ENCODE assay signal across 8 mouse cellular contexts in the genomic region with DNA sequence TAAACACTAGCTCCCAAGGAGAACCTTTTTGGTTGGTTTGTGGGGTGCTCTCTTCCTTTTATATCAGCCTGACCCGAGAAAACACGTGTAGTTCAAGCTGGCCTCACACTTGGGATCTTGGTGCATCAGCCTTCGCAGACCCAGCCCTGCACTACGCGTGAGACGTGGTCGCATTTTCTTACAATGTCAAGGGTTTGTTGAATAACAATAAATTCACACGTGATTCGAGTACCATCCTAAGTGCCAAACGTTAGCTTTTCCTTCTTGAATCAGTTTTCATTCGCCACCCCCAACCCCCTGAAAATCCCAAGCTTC. TPM values are rescaled to one million over a fixed set of nuclear protein-coding genes. Genes with fewer than 3 reads are reported as not detected.
DNase-seq lines count a peak whose midpoint lies in the region; ATAC-seq and TF ChIP-seq lines count a peak whose summit lies in the region.

No protein-coding gene starts in this region.

- TF ChIP-seq EP300 in ES-Bruce4 (IDR thresholded peaks at IDR 0.05; ENCODE audit: insufficient read depth, low read depth, low read length) = no peak

- TF ChIP-seq CTCF in ES-Bruce4 (IDR thresholded peaks at IDR 0.05; ENCODE audit: low read depth, low read length) = no peak

- DNase-seq in heart, embryonic 10.5 days (ENCODE audit: low spot score) = peak; percentile 74
- DNase-seq in heart, adult 8-10 months (ENCODE audit: low spot score) = no peak
- no peak for DNase-seq in layer of hippocampus, postnatal 10 days (ENCODE audit: low spot score in 2 of 2)
- DNase-seq in frontal cortex, adult 2 months (ENCODE audit: extremely low spot score in 1 of 2, low spot score in 1 of 2) = no peak

- peaks cover 33% of the 10 kb centered on the region for H3K4me1 ChIP-seq in heart, embryonic 10.5 days
- H3K4me1 ChIP-seq in ES-Bruce4 (ENCODE audit: control insufficient read depth, insufficient read depth, low read length) = no peaks in the 10 kb centered on the region
- H3K4me1 ChIP-seq in forebrain, embryonic 13.5 days = peaks cover 43% of the 10 kb centered on the region
- H3K4me1 ChIP-seq in liver, embryonic 16.5 days (ENCODE audit: control insufficient read depth, low read depth, low read length) = peaks cover 35% of the 10 kb centered on the region

- H3K27ac ChIP-seq in heart, embryonic 10.5 days = peak overlapping the region; percentile 98
- peak overlapping the region; percentile 30 for H3K27ac ChIP-seq in ES-Bruce4 (ENCODE audit: insufficient read depth, low read length)
- peak overlapping the region; percentile 80 for H3K27ac ChIP-seq in forebrain, embryonic 13.5 days
- peak overlapping the region; percentile 87 for H3K27ac ChIP-seq in liver, embryonic 16.5 days (ENCODE audit: low read length)

- H3K27me3 ChIP-seq in heart, embryonic 10.5 days (ENCODE audit: insufficient read depth, poor library complexity, severe bottlenecking) = no peaks in the 10 kb centered on the region
- H3K27me3 ChIP-seq in ES-Bruce4 (ENCODE audit: control insufficient read depth, insufficient read depth, low read length, poor library complexity, severe bottlenecking) = no peaks in the 10 kb centered on the region
- H3K27me3 ChIP-seq in forebrain, embryonic 13.5 days = no peaks in the 10 kb centered on the region
- H3K27me3 ChIP-seq in liver, embryonic 16.5 days (ENCODE audit: control insufficient read depth, insufficient read depth, low read depth, low read length) = no peaks in the 10 kb centered on the region

- peak overlapping the region; percentile 96 for H3K4me2 ChIP-seq in forebrain, embryonic 13.5 days
- H3K4me2 ChIP-seq in liver, embryonic 16.5 days (ENCODE audit: low read depth, low read length) = peak overlapping the region; percentile 99

- peak overlapping the region; percentile 84 for H3K4me3 ChIP-seq in heart, embryonic 10.5 days
- peak overlapping the region; percentile 91 for H3K4me3 ChIP-seq in ES-Bruce4 (ENCODE audit: low read depth, low read length)
- H3K4me3 ChIP-seq in forebrain, embryonic 13.5 days = peak overlapping the region; percentile 86
- H3K4me3 ChIP-seq in liver, embryonic 16.5 days (ENCODE audit: low read depth, low read length) = peak overlapping the region; percentile 90

- H3K36me3 ChIP-seq in heart, embryonic 10.5 days = peaks cover 32% of the 10 kb centered on the region
- peaks cover 32% of the 10 kb centered on the region for H3K36me3 ChIP-seq in ES-Bruce4 (ENCODE audit: control insufficient read depth, insufficient read depth, low read length, poor library complexity, severe bottlenecking)
- H3K36me3 ChIP-seq in forebrain, embryonic 13.5 days (ENCODE audit: poor library complexity, severe bottlenecking) = peaks cover 32% of the 10 kb centered on the region
- H3K36me3 ChIP-seq in liver, embryonic 16.5 days (ENCODE audit: control insufficient read depth, insufficient read depth) = peaks cover 18% of the 10 kb centered on the region

- peak; percentile 0; the same call in 1 of the 2 replicates for ATAC-seq in forebrain, embryonic 13.5 days
- ATAC-seq in liver, embryonic 16.5 days (ENCODE audit: low read depth) = no peak
- ATAC-seq in activated CD4-positive, CD25-positive, alpha-beta regulatory T cell, adult 4 months = no peak

- H3K9ac ChIP-seq in ES-Bruce4 (ENCODE audit: low read depth, poor library complexity, severe bottlenecking) = peak overlapping the region; percentile 56
- peak overlapping the region; percentile 98 for H3K9ac ChIP-seq in forebrain, embryonic 13.5 days
- peak overlapping the region; percentile 82 for H3K9ac ChIP-seq in liver, embryonic 16.5 days (ENCODE audit: low read depth, low read length)

- no peak for TF ChIP-seq POLR2A in ES-Bruce4 (IDR thresholded peaks at IDR 0.05; ENCODE audit: insufficient read depth, low read length)

- 5% methylated on average over 11 of the region's 11 CpGs for WGBS in heart, embryonic 10.5 days
- 4% methylated on average over 11 of the region's 11 CpGs for WGBS in forebrain, embryonic 13.5 days
- 2% methylated on average over 11 of the region's 11 CpGs for WGBS in liver, embryonic 16.5 days (ENCODE audit: insufficient replicate concordance)

- no peaks in the 10 kb centered on the region for H3K9me3 ChIP-seq in heart, embryonic 10.5 days
- H3K9me3 ChIP-seq in ES-Bruce4 (replicated peaks; ENCODE audit: control insufficient read depth, insufficient read depth, low read length, poor library complexity, severe bottlenecking) = no peaks in the 10 kb centered on the region
- no peaks in the 10 kb centered on the region for H3K9me3 ChIP-seq in forebrain, embryonic 13.5 days (replicated peaks)
- H3K9me3 ChIP-seq in liver, embryonic 16.5 days (replicated peaks; ENCODE audit: control insufficient read depth, low read length) = no peaks in the 10 kb centered on the region

RNA-seq across cellular contexts. Expression of a gene that starts 14.0 kb away (rescaled TPM):
- polyA plus RNA-seq in heart, embryonic 10.5 days (2016; fragmentation: Nextera tagmentation; extraction: Ambion mirVana) = 156 and 180 TPM in 2 replicates
- total RNA-seq in heart, adult 8-10 months (2022) = 100 to 1,000 TPM in 3 of 4 experiments, 10 to 100 TPM in 1; 97.9 to 108 (median 104) TPM
- polyA plus RNA-seq in ES-Bruce4 (2011; ENCODE audit: insufficient read depth, insufficient read length, low read depth, missing spikeins) = 181 and 197 TPM in 2 replicates
- 76.7 and 78.0 TPM in 2 replicates for polyA plus RNA-seq in forebrain, embryonic 13.5 days (2015; fragmentation: Nextera tagmentation; extraction: Ambion mirVana)
- polyA plus RNA-seq in liver, embryonic 16.5 days (2015; fragmentation: Nextera tagmentation; extraction: Ambion mirVana) = 52.9 and 67.4 TPM in 2 replicates
- total RNA-seq in layer of hippocampus, postnatal 10 days (2021) = 100 to 1,000 TPM in 1 of 2 experiments, 10 to 100 TPM in 1; 90.3 to 103 TPM
- polyA plus RNA-seq in frontal cortex, adult 2 months (2012; rRNA removed) = 123 and 126 TPM in 2 replicates
- polyA plus RNA-seq in activated CD4-positive, CD25-positive, alpha-beta regulatory T cell, adult 4 months (2017; shearing (Covaris generic)) = 100 to 1,000 TPM in 1 of 2 experiments, 10 to 100 TPM in 1; 63.3 to 105 TPM

Comparison
In these comparisons a context has a peak if more than half of its experiments do, and no peak if none do; other contexts are left out.
1. H3K27ac ChIP-seq: peak in every context shown above with its lines; median percentile 98 in heart, embryonic 10.5 days; 87 in liver, embryonic 16.5 days; 80 in forebrain, embryonic 13.5 days; 30 in ES-Bruce4.